Mouse (Mus musculus): ENCODE measurements around the gene Mef2d. TPM values are rescaled to one million over a fixed set of nuclear protein-coding genes. Genes with fewer than 3 reads are reported as not detected.

Gene Mef2d
- polyA plus RNA-seq, 1 experiment: 54.8 TPM

- no peak for DNase-seq (ENCODE audit: low read depth)
- TF ChIP-seq CTCF (IDR thresholded peaks at IDR 0.05; ENCODE audit: borderline replicate concordance, extremely low read depth, insufficient read depth, insufficient read length): no peak
- TF ChIP-seq POLR2A (IDR thresholded peaks at IDR 0.05; ENCODE audit: borderline replicate concordance, extremely low read depth, insufficient read depth, insufficient read length, poor library complexity, severe bottlenecking): no peak
Observed at GRCm38 (mm10) chr3:88121164-88122131, 20.7 kb upstream of the Mef2d start.

GRCm38 (mm10) chr3:88125195-88125594, 17.0 kb upstream of the Mef2d start:
- no peak for DNase-seq (ENCODE audit: low read depth)
- TF ChIP-seq POLR2A (IDR thresholded peaks at IDR 0.05; ENCODE audit: borderline replicate concordance, extremely low read depth, insufficient read depth, insufficient read length, poor library complexity, severe bottlenecking): no peak
- no peak for TF ChIP-seq CTCF (IDR thresholded peaks at IDR 0.05; ENCODE audit: borderline replicate concordance, extremely low read depth, insufficient read depth, insufficient read length)

- no peak for DNase-seq (ENCODE audit: low read depth)
- no peak for TF ChIP-seq CTCF (IDR thresholded peaks at IDR 0.05; ENCODE audit: borderline replicate concordance, extremely low read depth, insufficient read depth, insufficient read length)
- TF ChIP-seq POLR2A (IDR thresholded peaks at IDR 0.05; ENCODE audit: borderline replicate concordance, extremely low read depth, insufficient read depth, insufficient read length, poor library complexity, severe bottlenecking): no peak
Observed at GRCm38 (mm10) chr3:88126181-88126580, 16.0 kb upstream of the Mef2d start.

- DNase-seq (ENCODE audit: low read depth): no peak
- TF ChIP-seq CTCF (IDR thresholded peaks at IDR 0.05; ENCODE audit: borderline replicate concordance, extremely low read depth, insufficient read depth, insufficient read length) (no peak), POLR2A (IDR thresholded peaks at IDR 0.05; ENCODE audit: borderline replicate concordance, extremely low read depth, insufficient read depth, insufficient read length, poor library complexity, severe bottlenecking) (no peak)
Observed at GRCm38 (mm10) chr3:88127636-88128035, 14.5 kb upstream of the Mef2d start.

GRCm38 (mm10) chr3:88128056-88128455, 14.1 kb upstream of the Mef2d start:
- TF ChIP-seq CTCF (IDR thresholded peaks at IDR 0.05; ENCODE audit: borderline replicate concordance, extremely low read depth, insufficient read depth, insufficient read length) (no peak), POLR2A (IDR thresholded peaks at IDR 0.05; ENCODE audit: borderline replicate concordance, extremely low read depth, insufficient read depth, insufficient read length, poor library complexity, severe bottlenecking) (no peak)
- no peak for DNase-seq (ENCODE audit: low read depth)

GRCm38 (mm10) chr3:88129006-88129405, 13.2 kb upstream of the Mef2d start:
- DNase-seq (ENCODE audit: low read depth): no peak
- TF ChIP-seq CTCF (IDR thresholded peaks at IDR 0.05; ENCODE audit: borderline replicate concordance, extremely low read depth, insufficient read depth, insufficient read length) (no peak), POLR2A (IDR thresholded peaks at IDR 0.05; ENCODE audit: borderline replicate concordance, extremely low read depth, insufficient read depth, insufficient read length, poor library complexity, severe bottlenecking) (no peak)

- TF ChIP-seq CTCF (IDR thresholded peaks at IDR 0.05; ENCODE audit: borderline replicate concordance, extremely low read depth, insufficient read depth, insufficient read length): no peak
- no peak for TF ChIP-seq POLR2A (IDR thresholded peaks at IDR 0.05; ENCODE audit: borderline replicate concordance, extremely low read depth, insufficient read depth, insufficient read length, poor library complexity, severe bottlenecking)
- DNase-seq (ENCODE audit: low read depth): no peak
Observed at GRCm38 (mm10) chr3:88131071-88131470, 11.1 kb upstream of the Mef2d start.

GRCm38 (mm10) chr3:88132492-88132891, 9.7 kb upstream of the Mef2d start:
- no peak for TF ChIP-seq CTCF (IDR thresholded peaks at IDR 0.05; ENCODE audit: borderline replicate concordance, extremely low read depth, insufficient read depth, insufficient read length)
- TF ChIP-seq POLR2A (IDR thresholded peaks at IDR 0.05; ENCODE audit: borderline replicate concordance, extremely low read depth, insufficient read depth, insufficient read length, poor library complexity, severe bottlenecking): no peak
- DNase-seq (ENCODE audit: low read depth): no peak

GRCm38 (mm10) chr3:88133187-88133771, 8.9 kb upstream of the Mef2d start:
- TF ChIP-seq POLR2A (IDR thresholded peaks at IDR 0.05; ENCODE audit: borderline replicate concordance, extremely low read depth, insufficient read depth, insufficient read length, poor library complexity, severe bottlenecking): no peak
- TF ChIP-seq CTCF (IDR thresholded peaks at IDR 0.05; ENCODE audit: borderline replicate concordance, extremely low read depth, insufficient read depth, insufficient read length): no peak
- peak; percentile 31 for DNase-seq (ENCODE audit: low read depth)

GRCm38 (mm10) chr3:88136346-88136745, 5.8 kb upstream of the Mef2d start:
- no peak for DNase-seq (ENCODE audit: low read depth)
- TF ChIP-seq CTCF (IDR thresholded peaks at IDR 0.05; ENCODE audit: borderline replicate concordance, extremely low read depth, insufficient read depth, insufficient read length) (no peak), POLR2A (IDR thresholded peaks at IDR 0.05; ENCODE audit: borderline replicate concordance, extremely low read depth, insufficient read depth, insufficient read length, poor library complexity, severe bottlenecking) (no peak)

- DNase-seq (ENCODE audit: low read depth): no peak
- TF ChIP-seq CTCF (IDR thresholded peaks at IDR 0.05; ENCODE audit: borderline replicate concordance, extremely low read depth, insufficient read depth, insufficient read length) (no peak), POLR2A (IDR thresholded peaks at IDR 0.05; ENCODE audit: borderline replicate concordance, extremely low read depth, insufficient read depth, insufficient read length, poor library complexity, severe bottlenecking) (no peak)
Observed at GRCm38 (mm10) chr3:88136945-88137494, 5.2 kb upstream of the Mef2d start.
